Mouse (Mus musculus) c-Kit-negative CD71-positive TER-119-positive erythroid progenitor cells, embryonic 14.5 days (primary cell): Measurements from ENCODE around the gene Dhx16.
"Not testable (repeated sequence)": the region's sequence is repeated elsewhere in the genome, so short reads cannot be mapped to it uniquely, and the experiment has no call there.

Source experiments
- DNase-seq: peaks from one replicate; pipeline ENCODE4 v3.0.0-alpha.2; 2013; ENCODE audit warnings: low read depth, low spot score

Gene Dhx16

GRCm38 (mm10) chr17:35920384-35920783 lies 40.8 kb downstream of the Dhx16 start:
- DNase-seq, result no peak

GRCm38 (mm10) chr17:35920862-35921562 lies 41.4 kb downstream of the Dhx16 start:
- no peak for DNase-seq

- DNase-seq, result no peak
These were observed 42.1 kb downstream of the Dhx16 start for GRCm38 (mm10) chr17:35921710-35922109.

GRCm38 (mm10) chr17:35922566-35922965 lies 42.9 kb downstream of the Dhx16 start:
- no peak for DNase-seq

- DNase-seq, result no peak
These were observed 43.7 kb downstream of the Dhx16 start for GRCm38 (mm10) chr17:35923281-35923680.

GRCm38 (mm10) chr17:35927471-35927870 lies 47.9 kb downstream of the Dhx16 start:
- DNase-seq, result no peak

GRCm38 (mm10) chr17:35929534-35929933 lies 49.9 kb downstream of the Dhx16 start:
- DNase-seq, result no peak

- no peak for DNase-seq
These were observed 51.0 kb downstream of the Dhx16 start for GRCm38 (mm10) chr17:35930627-35931026.

GRCm38 (mm10) chr17:35932608-35933007 lies 53.0 kb downstream of the Dhx16 start:
- no peak for DNase-seq

- not testable (repeated sequence) for DNase-seq
These were observed 56.1 kb downstream of the Dhx16 start for GRCm38 (mm10) chr17:35935763-35936162.

GRCm38 (mm10) chr17:35937700-35938348 lies 58.2 kb downstream of the Dhx16 start:
- peak; percentile 52 for DNase-seq

GRCm38 (mm10) chr17:35939108-35939507 lies 59.5 kb downstream of the Dhx16 start:
- no peak for DNase-seq

GRCm38 (mm10) chr17:35939941-35940340 lies 60.3 kb downstream of the Dhx16 start:
- no peak for DNase-seq
